Mouse (Mus musculus) hindbrain, embryonic 10.5 days (tissue): ENCODE results near the gene Ogfrl1. TPM values are rescaled to one million over a fixed set of nuclear protein-coding genes. Genes with fewer than 3 reads are reported as not detected.

Source experiments
- DNase-seq: peaks from one replicate; pipeline ENCODE4 v3.0.0-alpha.2; 2017; ENCODE audit warnings: low spot score
- H3K27ac ChIP-seq: fragments of 300-500 bp; sonication (generic); 2 replicates; pipeline ENCODE4 v1.5.1; 2016; ENCODE audit warnings: mild to moderate bottlenecking, moderate library complexity
- H3K27me3 ChIP-seq: fragments of 300-500 bp; sonication (generic); 2 replicates; pipeline ENCODE4 v1.6.1; 2016; ENCODE audit warnings: mild to moderate bottlenecking; ENCODE audit not compliant: poor library complexity, insufficient read depth, severe bottlenecking
- H3K36me3 ChIP-seq: fragments of 300-500 bp; sonication (generic); 2 replicates; pipeline ENCODE4 v1.6.1; 2016; ENCODE audit warnings: mild to moderate bottlenecking, moderate library complexity
- H3K4me1 ChIP-seq: fragments of 300-500 bp; sonication (generic); replicated peaks from 2 replicates; pipeline ENCODE4 v1.6.1; 2016; ENCODE audit warnings: mild to moderate bottlenecking
- H3K4me3 ChIP-seq: fragments of 300-500 bp; sonication (generic); 2 replicates; pipeline ENCODE4 v1.5.1; 2016; ENCODE audit warnings: mild to moderate bottlenecking, moderate library complexity
- H3K9me3 ChIP-seq: fragments of 300-500 bp; sonication (generic); 2 replicates; pipeline ENCODE4 v1.6.1; 2016; ENCODE audit warnings: mild to moderate bottlenecking, moderate library complexity
- WGBS: fragments of 180-500 bp; shearing (Covaris S2); methylation state at CpG from one replicate; pipeline ENCODE4 v1.1.7; 2016; 5-methylcytosine and 5-hydroxymethylcytosine counted together
- polyA plus RNA-seq: library from polyadenylated mRNA; unstranded; fragments of >200 nt; fragmentation: Nextera tagmentation; extraction: Ambion mirVana; gene quantifications from 2 replicates; pipeline ENCODE4 v1.2.1, GENCODE M21; 2016

Ogfrl1 gene
- polyA plus RNA-seq, 1 experiment from 2014 or later: 6.5 TPM

DNA sequence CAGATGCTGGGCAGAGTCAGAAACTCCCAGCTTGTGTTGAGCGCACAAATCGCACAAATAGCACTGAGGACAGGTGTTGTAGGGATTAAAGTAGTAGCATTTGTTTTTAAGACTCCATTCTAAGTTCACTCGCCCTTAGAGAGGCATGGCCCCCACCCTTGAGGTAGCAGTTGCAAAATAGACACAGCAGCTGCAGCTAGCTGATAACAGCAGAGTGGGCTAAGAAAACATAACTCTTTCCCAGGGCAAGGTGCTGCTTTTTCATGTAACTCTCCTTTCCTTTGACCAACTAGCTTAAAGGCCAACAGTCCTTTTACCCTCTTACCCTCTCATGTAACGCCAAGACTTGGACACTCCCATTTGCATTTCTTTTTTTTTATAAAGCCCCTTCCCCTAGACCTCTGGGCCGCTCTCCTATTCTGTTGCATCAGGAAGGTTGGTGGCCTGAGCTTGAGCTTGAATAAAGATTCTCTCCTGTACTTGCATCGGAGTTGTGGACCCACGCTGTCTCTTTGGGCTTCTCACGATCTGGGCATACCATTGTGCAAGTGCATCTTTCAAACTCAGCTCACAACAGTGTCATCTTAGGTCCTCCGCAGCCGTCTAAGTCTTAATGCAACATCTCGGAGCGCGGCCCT is 61.7 kb downstream of the Ogfrl1 start:
- WGBS: 90% methylated on average over 13 of the region's 13 CpGs
- Histone ChIP-seq H3K9me3 (no peaks in the 10 kb centered on the region), H3K4me1 (no peaks in the 10 kb centered on the region), H3K4me3 (no peak overlapping the region), H3K27ac (no peak overlapping the region), H3K27me3 (no peaks in the 10 kb centered on the region), H3K36me3 (no peaks in the 10 kb centered on the region)
- no peak for DNase-seq

DNA sequence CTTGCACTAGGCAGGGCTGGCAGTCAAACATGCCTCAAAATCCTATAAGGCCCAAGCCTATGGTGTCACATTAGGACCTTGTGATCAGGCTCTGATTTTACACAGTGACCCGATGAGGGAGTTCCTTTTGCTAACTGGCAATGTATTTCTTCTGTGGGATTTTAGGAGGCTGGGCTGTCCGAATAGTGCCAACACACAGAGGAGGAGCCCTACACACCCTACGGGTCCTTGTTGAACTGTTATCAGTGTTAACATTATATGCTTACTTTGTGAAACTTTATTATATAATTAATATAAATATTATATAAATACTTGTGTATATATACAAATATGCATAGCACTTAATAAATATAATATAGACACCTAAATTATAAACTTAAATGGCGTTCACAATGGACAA is 62.5 kb downstream of the Ogfrl1 start:
- Histone ChIP-seq H3K4me1 (0 out of 2 replicates have a peak, but pooled peaks cover 6% of the 10 kb centered on the region), H3K4me3 (no peak overlapping the region), H3K36me3 (no peaks in the 10 kb centered on the region), H3K9me3 (no peaks in the 10 kb centered on the region), H3K27me3 (no peaks in the 10 kb centered on the region), H3K27ac (no peak overlapping the region)
- no peak for DNase-seq
- 90% methylated on average over 4 of the region's 4 CpGs for WGBS

DNA sequence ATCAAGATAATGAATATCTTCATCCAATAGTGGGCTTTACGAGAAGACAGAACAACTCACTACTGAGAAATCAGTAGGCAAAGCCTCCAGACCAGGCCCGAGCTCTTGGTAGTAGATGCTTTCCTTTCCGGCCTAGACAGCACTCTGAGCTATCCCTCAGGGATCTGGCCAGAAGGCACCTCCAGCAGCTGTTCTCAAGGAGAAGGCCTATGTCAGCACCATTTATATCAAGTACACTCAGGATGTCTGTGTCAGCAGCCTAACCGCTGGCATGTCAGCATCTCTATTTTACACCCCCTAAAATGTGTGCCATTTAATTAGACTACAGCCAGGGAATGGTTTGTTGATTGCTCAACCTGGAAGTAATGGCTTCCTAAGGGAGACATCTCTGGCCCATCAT is 65.4 kb downstream of the Ogfrl1 start:
- Histone ChIP-seq H3K36me3 (no peaks in the 10 kb centered on the region), H3K4me3 (no peak overlapping the region), H3K27me3 (no peaks in the 10 kb centered on the region), H3K4me1 (0 out of 2 replicates have a peak, but pooled peaks cover 6% of the 10 kb centered on the region), H3K9me3 (no peaks in the 10 kb centered on the region), H3K27ac (no peak overlapping the region)
- WGBS: 88% methylated on average over 4 of the region's 4 CpGs
- no peak for DNase-seq

DNA sequence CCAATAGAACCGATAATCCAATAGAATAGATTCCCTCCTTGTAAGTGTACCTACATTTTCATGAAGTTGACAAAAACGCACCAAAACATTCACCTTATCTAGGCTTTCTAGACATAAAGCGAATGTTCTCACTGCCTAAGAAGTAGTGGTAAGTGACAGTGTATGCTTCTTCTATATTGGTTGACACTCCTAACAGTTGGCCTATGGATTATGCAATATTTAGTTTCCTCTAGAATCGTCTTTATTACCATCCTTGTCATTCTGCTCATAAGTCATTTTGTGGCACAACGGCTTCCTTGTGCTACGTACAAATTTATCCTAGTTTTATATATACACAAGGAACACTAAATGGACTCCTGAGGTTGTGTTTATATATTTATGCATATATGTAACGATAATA is 72.4 kb downstream of the Ogfrl1 start:
- H3K27me3 ChIP-seq: no peaks in the 10 kb centered on the region

DNA sequence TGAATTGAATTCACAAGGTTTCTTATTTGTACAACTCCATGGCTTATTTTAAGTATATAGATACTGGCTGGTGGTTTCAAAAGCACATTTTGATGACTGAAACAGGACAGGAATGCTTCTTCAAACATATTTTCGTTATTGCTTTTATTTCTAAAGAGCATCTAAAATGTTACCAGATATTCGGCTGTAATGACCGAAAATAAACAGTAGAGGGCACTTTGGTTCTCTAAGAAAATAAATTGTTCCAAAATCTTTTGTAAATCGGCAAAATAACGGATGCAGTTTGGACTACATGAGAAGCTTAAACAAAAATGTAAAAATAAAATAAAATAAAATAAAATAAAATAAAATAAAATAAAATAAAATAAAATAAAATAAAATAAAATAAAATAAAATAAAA is 73.3 kb downstream of the Ogfrl1 start:
- Histone ChIP-seq H3K27ac (no peak overlapping the region), H3K36me3 (no peaks in the 10 kb centered on the region), H3K4me1 (peaks cover 5% of the 10 kb centered on the region; the same call in 1 of the 2 replicates), H3K27me3 (no peaks in the 10 kb centered on the region), H3K4me3 (no peak overlapping the region), H3K9me3 (no peaks in the 10 kb centered on the region)
- DNase-seq: no peak
- 35% methylated on average over 5 of the region's 5 CpGs for WGBS

More for the DNA sequence above, 72.4 kb downstream of the Ogfrl1 start:
- H3K36me3 ChIP-seq: no peaks in the 10 kb centered on the region
- DNase-seq: no peak
- WGBS: 93% methylated on average over 7 of the region's 7 CpGs
- no peak overlapping the region for H3K27ac ChIP-seq
- no peak overlapping the region for H3K4me3 ChIP-seq
- H3K9me3 ChIP-seq: no peaks in the 10 kb centered on the region
- peaks cover 5% of the 10 kb centered on the region; the same call in 1 of the 2 replicates for H3K4me1 ChIP-seq

DNA sequence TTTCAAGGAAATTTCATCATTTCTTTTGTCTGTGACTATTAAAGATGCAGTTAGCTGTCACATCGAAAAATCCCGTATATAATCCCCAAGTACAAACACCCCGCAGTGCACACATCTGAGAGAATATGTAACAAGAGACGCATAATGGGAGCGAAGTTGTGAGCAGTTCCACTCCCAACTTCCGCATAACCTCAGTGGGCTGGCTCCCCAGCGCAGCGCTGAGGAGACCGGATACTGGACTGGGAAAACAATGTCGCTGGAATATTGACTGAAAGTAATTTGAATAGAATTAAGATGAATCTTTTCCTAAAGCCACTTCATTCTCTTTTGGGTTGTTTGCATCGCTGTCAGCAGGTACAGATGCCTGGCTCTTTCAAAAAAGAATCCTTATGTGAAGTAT is 74.3 kb downstream of the Ogfrl1 start:
- Histone ChIP-seq H3K27me3 (no peaks in the 10 kb centered on the region), H3K9me3 (no peaks in the 10 kb centered on the region), H3K4me1 (peaks cover 5% of the 10 kb centered on the region; the same call in 1 of the 2 replicates), H3K4me3 (no peak overlapping the region), H3K36me3 (no peaks in the 10 kb centered on the region), H3K27ac (no peak overlapping the region)
- WGBS: 79% methylated on average over 11 of the region's 11 CpGs
- no peak for DNase-seq

DNA sequence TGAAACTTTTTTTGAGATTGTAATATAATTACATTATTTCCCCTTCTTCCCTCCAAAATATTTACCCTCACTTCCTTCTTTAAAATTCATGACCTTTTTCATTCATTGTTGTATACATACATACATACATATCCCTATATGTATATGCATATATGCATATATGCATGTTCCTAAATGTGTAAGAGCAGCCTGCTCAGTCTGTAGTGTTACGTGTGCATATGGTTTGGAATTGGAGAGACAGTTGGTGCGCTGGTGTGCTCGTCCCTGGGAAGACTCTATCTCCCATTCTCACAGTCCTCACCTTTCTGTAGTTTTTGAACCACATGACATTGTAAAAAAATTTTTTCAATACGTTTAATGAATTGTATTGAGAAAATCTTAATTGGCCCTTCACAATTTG is 75.4 kb downstream of the Ogfrl1 start:
- WGBS: 83% methylated on average over 4 of the region's 4 CpGs
- Histone ChIP-seq H3K4me3 (no peak overlapping the region), H3K27ac (no peak overlapping the region), H3K4me1 (peaks cover 5% of the 10 kb centered on the region; the same call in 1 of the 2 replicates), H3K36me3 (no peaks in the 10 kb centered on the region), H3K9me3 (no peaks in the 10 kb centered on the region), H3K27me3 (no peaks in the 10 kb centered on the region)
- no peak for DNase-seq

DNA sequence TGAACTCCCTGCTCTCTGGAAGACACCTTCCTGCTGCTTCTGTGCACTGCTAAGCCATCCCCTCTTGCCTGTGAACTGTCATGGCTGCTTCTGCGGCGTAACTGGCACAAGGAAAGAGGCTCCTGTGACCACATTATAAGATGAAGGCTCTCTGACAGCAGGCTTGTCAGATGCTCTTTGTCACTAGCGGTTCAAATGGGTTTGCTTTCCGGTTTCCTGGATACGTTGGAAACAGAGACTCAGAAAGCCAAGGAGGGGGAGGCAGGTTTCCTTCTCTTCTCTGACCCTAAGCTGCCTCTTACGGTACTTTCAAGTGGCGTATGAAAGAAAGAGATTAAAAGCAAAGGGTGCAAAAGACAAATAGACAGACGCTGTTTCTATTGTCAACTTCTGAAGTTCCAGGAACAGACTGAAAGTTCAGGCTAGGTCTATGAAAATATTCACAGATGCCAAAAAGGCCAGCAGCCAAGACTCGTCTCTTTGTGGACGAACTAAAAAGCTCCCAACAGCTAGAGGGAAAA is 76.2 kb downstream of the Ogfrl1 start:
- Histone ChIP-seq H3K27ac (peak overlapping the region; percentile 35; the same call in 1 of the 2 replicates), H3K27me3 (no peaks in the 10 kb centered on the region), H3K4me1 (peaks cover 5% of the 10 kb centered on the region; the same call in 1 of the 2 replicates), H3K4me3 (no peak overlapping the region), H3K9me3 (no peaks in the 10 kb centered on the region), H3K36me3 (no peaks in the 10 kb centered on the region)
- 55% methylated on average over 10 of the region's 10 CpGs for WGBS
- DNase-seq: no peak

DNA sequence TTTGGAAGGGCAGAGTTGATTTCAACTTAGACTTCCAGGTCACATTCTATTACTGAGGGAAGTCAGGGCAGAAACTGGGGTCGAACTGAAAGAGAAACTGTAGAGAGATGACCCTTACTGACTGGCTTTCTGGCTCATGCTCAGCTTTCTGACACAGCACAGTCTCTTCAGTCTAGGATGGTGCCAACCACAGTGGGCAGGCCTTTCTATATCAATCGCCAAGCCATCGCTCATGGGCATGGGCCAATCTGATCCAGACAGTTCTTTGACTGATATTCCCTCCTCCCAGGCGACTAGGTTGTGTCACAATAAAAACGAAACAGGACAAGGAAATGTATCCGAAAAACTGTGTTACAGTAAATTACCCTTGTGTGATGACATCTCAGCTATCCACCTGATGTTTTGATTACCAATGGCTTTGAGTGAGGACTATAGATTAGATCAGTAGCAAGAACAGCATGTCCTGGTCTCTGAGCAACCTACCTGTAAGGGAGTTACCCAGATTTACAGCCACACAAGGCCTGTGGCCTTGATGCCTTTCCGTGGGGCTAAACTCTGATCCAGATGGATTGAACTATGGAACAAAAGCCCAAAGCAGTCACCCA is 76.9 kb downstream of the Ogfrl1 start:
- Histone ChIP-seq H3K27ac (peak overlapping the region; percentile 35; the same call in 1 of the 2 replicates), H3K27me3 (no peaks in the 10 kb centered on the region), H3K36me3 (no peaks in the 10 kb centered on the region), H3K4me1 (peaks cover 5% of the 10 kb centered on the region; the same call in 1 of the 2 replicates), H3K4me3 (no peak overlapping the region), H3K9me3 (no peaks in the 10 kb centered on the region)
- WGBS: 90% methylated on average over 7 of the region's 7 CpGs
- DNase-seq: no peak
